Mouse (Mus musculus): ENCODE data around the gene Gimd1.

DNA sequence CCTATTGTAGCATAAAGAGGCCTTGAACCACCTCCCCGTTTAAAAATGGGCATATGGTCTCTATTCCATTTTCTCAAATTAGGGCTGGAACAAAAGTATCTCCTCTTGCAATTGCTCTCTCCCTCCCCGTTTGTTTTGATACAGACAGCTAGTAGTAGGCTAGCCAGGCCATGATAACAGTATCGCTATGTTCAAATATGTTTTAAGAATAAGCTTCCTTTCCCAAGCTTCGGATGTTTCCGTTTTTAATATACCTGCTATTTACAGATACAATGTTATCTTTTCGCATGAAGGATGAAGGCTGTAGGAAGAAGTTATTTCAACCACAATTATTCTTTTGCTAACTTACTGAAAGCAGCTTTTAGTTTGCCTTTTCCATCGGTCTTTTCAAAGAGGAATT, 19.7 kb downstream of the Gimd1 start:
- TF ChIP-seq CTCF (conservative IDR thresholded peaks at IDR 0.05; ENCODE audit: insufficient read depth, insufficient read length, low read depth, low read length) (no peak), POLR2A (IDR thresholded peaks at IDR 0.05; ENCODE audit: low read depth, low read length) (no peak)
